8 mouse cellular contexts compared by ENCODE assay signal in the genomic region with DNA sequence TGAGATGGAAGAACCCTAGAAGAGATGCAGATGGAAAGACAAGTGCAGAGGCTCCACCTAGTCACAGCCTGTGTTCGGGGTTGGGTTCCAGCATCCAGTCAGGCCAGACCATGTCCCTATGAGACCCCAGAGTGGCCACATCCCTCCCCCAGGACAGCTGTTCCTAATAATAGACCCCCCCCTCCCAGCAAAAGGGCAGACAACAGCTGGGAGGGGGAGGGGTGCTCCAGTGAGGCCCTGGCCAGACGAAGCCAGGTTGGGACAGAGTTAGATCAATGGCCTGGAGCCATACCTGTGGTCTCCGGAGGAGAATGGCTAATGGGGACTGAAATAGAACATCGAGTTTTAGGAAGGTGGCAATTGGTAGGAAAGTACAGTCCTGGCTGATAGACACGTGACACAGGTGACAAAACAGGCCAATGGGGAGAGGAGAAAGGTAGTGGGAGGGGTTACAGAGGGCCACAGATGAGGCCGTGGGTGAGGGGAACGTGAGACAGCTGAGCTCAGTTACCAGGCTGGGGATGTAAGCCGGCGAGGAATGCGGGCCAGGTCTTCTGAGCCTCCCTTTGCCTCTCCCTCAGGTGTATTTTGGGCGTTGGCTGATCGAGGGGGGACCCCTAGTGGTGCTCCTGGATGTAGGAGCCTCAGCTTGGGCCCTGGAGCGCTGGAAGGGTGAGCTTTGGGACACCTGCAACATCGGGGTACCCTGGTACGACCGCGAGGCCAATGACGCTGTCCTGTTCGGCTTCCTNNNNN. TPM values are rescaled to one million over a fixed set of nuclear protein-coding genes. Genes with fewer than 3 reads are reported as not detected.
DNase-seq lines count a peak whose midpoint lies in the region; ATAC-seq and TF ChIP-seq lines count a peak whose summit lies in the region.

Gene Ruvbl2, minus strand, starts transcription at position 576 of the 756 bp plus-strand sequence.

- no peak for DNase-seq in urinary bladder, adult 2 months (ENCODE audit: low spot score)
- no peak for DNase-seq in urinary bladder, postnatal 25 days (ENCODE audit: low spot score)
- peak; percentile 45 for DNase-seq in kidney, postnatal 14 days
- DNase-seq in lung, adult 2 months: peak; percentile 50
- no peak for DNase-seq in right cerebral cortex, adult 2 months (ENCODE audit: low spot score in 2 of 2)

- no peaks in the 10 kb centered on the region for H3K27me3 ChIP-seq in heart, embryonic 16.5 days (ENCODE audit: control insufficient read depth, insufficient read depth, low read length)
- H3K27me3 ChIP-seq in small intestine, adult 2 months (ENCODE audit: control insufficient read depth, insufficient read depth, low read length): no peaks in the 10 kb centered on the region

- TF ChIP-seq CTCF in embryonic fibroblast, embryonic 13.5 days (IDR thresholded peaks at IDR 0.05; ENCODE audit: borderline replicate concordance, insufficient read depth, low read length): no peak
- TF ChIP-seq CTCF in lung, adult 2 months (IDR thresholded peaks at IDR 0.05; ENCODE audit: insufficient read depth, low read length): peak; percentile 7; the same call in 1 of the 2 replicates
- peak; percentile 36; the same call in 1 of the 2 replicates for TF ChIP-seq CTCF in small intestine, adult 2 months (IDR thresholded peaks at IDR 0.05; ENCODE audit: extremely low read depth, insufficient read length, insufficient replicate concordance, low read depth, low read length)

- no peak within 1 kb of the TSS for H3K27ac ChIP-seq in embryonic fibroblast, embryonic 13.5 days (ENCODE audit: insufficient read depth, low read length)
- H3K27ac ChIP-seq in heart, embryonic 16.5 days (ENCODE audit: low read length): no peak within 1 kb of the TSS
- no peak within 1 kb of the TSS for H3K27ac ChIP-seq in small intestine, adult 2 months (ENCODE audit: insufficient read depth, low read depth, low read length)

- H3K4me2 ChIP-seq in heart, embryonic 16.5 days (ENCODE audit: low read depth, low read length): peak within 1 kb of the TSS; percentile 25

- peak within 1 kb of the TSS; percentile 47 for H3K9ac ChIP-seq in heart, embryonic 16.5 days (ENCODE audit: low read length)

- no peaks in the 10 kb centered on the region for H3K9me3 ChIP-seq in heart, embryonic 16.5 days (replicated peaks; ENCODE audit: control insufficient read depth, low read length)

- H3K36me3 ChIP-seq in heart, embryonic 16.5 days (ENCODE audit: control insufficient read depth, insufficient read depth): peaks cover 17% of the 10 kb centered on the region
- H3K36me3 ChIP-seq in small intestine, adult 2 months (ENCODE audit: control insufficient read depth, insufficient read depth, low read length): peaks cover 8% of the 10 kb centered on the region

- TF ChIP-seq POLR2A in embryonic fibroblast, embryonic 13.5 days (IDR thresholded peaks at IDR 0.05; ENCODE audit: low read depth, low read length): no peak
- TF ChIP-seq POLR2A in lung, adult 2 months (IDR thresholded peaks at IDR 0.05; ENCODE audit: borderline replicate concordance, extremely low read depth, low read depth, low read length): 0 out of 2 replicates have a peak, but pooled peaks have one; percentile 26
- TF ChIP-seq POLR2A in small intestine, adult 2 months (IDR thresholded peaks at IDR 0.05; ENCODE audit: low read depth, low read length): no peak

- H3K4me3 ChIP-seq in embryonic fibroblast, embryonic 13.5 days (ENCODE audit: insufficient read depth, low read length): no peak within 1 kb of the TSS
- H3K4me3 ChIP-seq in heart, embryonic 16.5 days (ENCODE audit: low read length): no peak within 1 kb of the TSS
- no peak within 1 kb of the TSS for H3K4me3 ChIP-seq in lung, adult 2 months (replicated peaks; ENCODE audit: extremely low read depth, low read depth, low read length)
- peak within 1 kb of the TSS; percentile 11; the same call in 1 of the 2 replicates for H3K4me3 ChIP-seq in small intestine, adult 2 months (ENCODE audit: low read depth, low read length)

- 0 out of 2 replicates have a peak, but pooled peaks cover 5% of the 10 kb centered on the region for H3K4me1 ChIP-seq in embryonic fibroblast, embryonic 13.5 days (ENCODE audit: control insufficient read depth, insufficient read depth, low read length)
- H3K4me1 ChIP-seq in heart, embryonic 16.5 days (ENCODE audit: control insufficient read depth, insufficient read depth, low read length): peaks cover 34% of the 10 kb centered on the region
- H3K4me1 ChIP-seq in lung, adult 2 months (ENCODE audit: control insufficient read depth, insufficient read depth, low read length): peaks cover 9% of the 10 kb centered on the region
- peaks cover 15% of the 10 kb centered on the region for H3K4me1 ChIP-seq in small intestine, adult 2 months (ENCODE audit: control insufficient read depth, insufficient read depth, insufficient read length, low read length)

- no peak for ATAC-seq in heart, embryonic 16.5 days (replicated peaks; ENCODE audit: extremely low read depth, insufficient read depth, low FRiP score)

- WGBS in heart, embryonic 16.5 days: 37% methylated on average over 19 of the region's 19 CpGs
- 41% methylated on average over 19 of the region's 19 CpGs for WGBS in lung, adult 2 months
- WGBS in small intestine, adult 2 months: 39% methylated on average over 19 of the region's 19 CpGs

RNA-seq across cellular contexts. Expression of gene Ruvbl2, which starts in this region (rescaled TPM):
- 35.8 and 41.4 TPM in 2 replicates for polyA plus RNA-seq in urinary bladder, adult 2 months (2012; rRNA removed)
- polyA plus RNA-seq in embryonic fibroblast, embryonic 13.5 days (2011; ENCODE audit: insufficient read length, low read depth, missing spikeins): 67.9 and 74.6 TPM in 2 replicates
- polyA plus RNA-seq in heart, embryonic 16.5 days (2015; fragmentation: Nextera tagmentation; extraction: Ambion mirVana): 85.1 and 88.3 TPM in 2 replicates
- polyA plus RNA-seq in lung, adult 2 months (2012; rRNA removed): 61.1 and 61.7 TPM in 2 replicates
- polyA plus RNA-seq in small intestine, adult 2 months (2012; rRNA removed): 22.3 and 54.3 TPM in 2 replicates

Comparison
In these comparisons a context has a peak if more than half of its experiments do, and no peak if none do; other contexts are left out.
1. DNase-seq: peak in kidney, postnatal 14 days (single experiment) and lung, adult 2 months (single experiment); none in urinary bladder, adult 2 months (single experiment), urinary bladder, postnatal 25 days (single experiment) and right cerebral cortex, adult 2 months (0 of 2).